In the genomic region with DNA sequence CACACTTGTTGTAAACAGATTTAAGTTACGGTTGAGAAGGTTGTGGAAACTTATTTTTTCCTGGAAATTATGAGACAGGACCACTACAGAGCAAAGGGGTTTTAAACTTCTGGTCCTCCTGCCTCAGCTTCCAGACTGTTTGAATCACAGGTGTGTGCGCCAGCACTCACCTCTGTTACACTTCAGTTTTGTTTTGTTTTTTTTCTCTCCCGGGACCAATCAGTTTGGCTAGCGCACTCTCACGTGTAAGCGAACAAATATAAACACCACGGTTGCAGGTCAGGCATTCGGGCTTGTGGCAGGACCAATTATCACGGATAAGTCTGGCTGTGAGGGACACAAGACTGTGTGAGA, we compare ENCODE assay signal across 8 mouse cellular contexts. TPM values are rescaled to one million over a fixed set of nuclear protein-coding genes. Genes with fewer than 3 reads are reported as not detected.
DNase-seq lines count a peak whose midpoint lies in the region; ATAC-seq and TF ChIP-seq lines count a peak whose summit lies in the region.

No protein-coding gene starts in this region.

- no peaks in the 10 kb centered on the region for H3K36me3 ChIP-seq in testis, adult 2 months (ENCODE audit: control insufficient read depth, insufficient read depth, low read length)
- no peaks in the 10 kb centered on the region for H3K36me3 ChIP-seq in liver, embryonic 11.5 days (ENCODE audit: control insufficient read depth, insufficient read depth, low read length)
- no peaks in the 10 kb centered on the region for H3K36me3 ChIP-seq in stomach, embryonic 16.5 days (ENCODE audit: control insufficient read depth, insufficient read depth, low read length)

- DNase-seq in cerebellum, adult 2 months: no peak
- no peak for DNase-seq in cerebellum, adult 9-10 months
- DNase-seq in testis, postnatal 14 days (ENCODE audit: low spot score): no peak
- DNase-seq in liver, embryonic 11.5 days (ENCODE audit: low spot score): no peak
- no peak for DNase-seq in left cerebral cortex, postnatal 10 days (ENCODE audit: extremely low spot score in 1 of 2, low spot score in 2 of 2)
- DNase-seq in urinary bladder, adult 18-20 months (ENCODE audit: low spot score in 2 of 2): no peak

- peak overlapping the region; percentile 70 for H3K9ac ChIP-seq in liver, embryonic 11.5 days (ENCODE audit: low read depth, low read length)
- H3K9ac ChIP-seq in stomach, embryonic 16.5 days (ENCODE audit: low read length): peak overlapping the region; percentile 82

- H3K9me3 ChIP-seq in liver, embryonic 11.5 days (ENCODE audit: control insufficient read depth, low read length): no peaks in the 10 kb centered on the region
- no peaks in the 10 kb centered on the region for H3K9me3 ChIP-seq in stomach, embryonic 16.5 days (replicated peaks; ENCODE audit: control insufficient read depth, low read length)

- WGBS in cerebellum, adult 2 months: 3% methylated on average over 9 of the region's 9 CpGs
- WGBS in liver, embryonic 11.5 days: 3% methylated on average over 9 of the region's 9 CpGs
- WGBS in stomach, embryonic 16.5 days: 1% methylated on average over 9 of the region's 9 CpGs

- no peaks in the 10 kb centered on the region for H3K4me1 ChIP-seq in cerebellum, adult 2 months (ENCODE audit: control insufficient read depth, insufficient read depth, low read length)
- peaks cover 9% of the 10 kb centered on the region; the same call in 1 of the 2 replicates for H3K4me1 ChIP-seq in testis, adult 2 months (ENCODE audit: control insufficient read depth, insufficient read depth, low read length)
- peaks cover 14% of the 10 kb centered on the region; the same call in 1 of the 2 replicates for H3K4me1 ChIP-seq in liver, embryonic 11.5 days (replicated peaks; ENCODE audit: control insufficient read depth, insufficient read depth, low read length)
- H3K4me1 ChIP-seq in stomach, embryonic 16.5 days (ENCODE audit: control insufficient read depth, insufficient read depth, low read length): peaks cover 17% of the 10 kb centered on the region; the same call in 1 of the 2 replicates

- ATAC-seq in liver, embryonic 11.5 days (replicated peaks; ENCODE audit: low FRiP score): no peak
- ATAC-seq in stomach, embryonic 16.5 days (ENCODE audit: insufficient read depth, low FRiP score): no peak

- no peak for TF ChIP-seq CTCF in cerebellum, adult 2 months (IDR thresholded peaks at IDR 0.05; ENCODE audit: borderline replicate concordance, insufficient read depth, low read depth, low read length)
- TF ChIP-seq CTCF in testis, adult 2 months (IDR thresholded peaks at IDR 0.05; ENCODE audit: control insufficient read depth, insufficient read depth, insufficient replicate concordance, low read depth, low read length): no peak

- H3K4me3 ChIP-seq in cerebellum, adult 2 months (replicated peaks; ENCODE audit: insufficient read depth, low read depth, low read length): peak overlapping the region; percentile 70
- peak overlapping the region; percentile 93 for H3K4me3 ChIP-seq in testis, adult 2 months (ENCODE audit: control insufficient read depth, low read depth, low read length)
- peak overlapping the region; percentile 99 for H3K4me3 ChIP-seq in liver, embryonic 11.5 days (ENCODE audit: low read depth, low read length)
- peak overlapping the region; percentile 82 for H3K4me3 ChIP-seq in stomach, embryonic 16.5 days (replicated peaks; ENCODE audit: low read length)

- intact Hi-C loops in left cerebral cortex, postnatal 10 days (cut with DNase I): loop anchor here (5.0 kb wide), 1 partner anchor 36 kb away; no protein-coding TSS in a partner anchor

- no peak for TF ChIP-seq POLR2A in cerebellum, adult 2 months (IDR thresholded peaks at IDR 0.05; ENCODE audit: borderline replicate concordance, insufficient read depth, low read length)
- no peak for TF ChIP-seq POLR2A in testis, adult 2 months (IDR thresholded peaks at IDR 0.05; ENCODE audit: control insufficient read depth, low read depth, low read length)

- H3K4me2 ChIP-seq in liver, embryonic 11.5 days: peak overlapping the region; percentile 84
- peak overlapping the region; percentile 84 for H3K4me2 ChIP-seq in stomach, embryonic 16.5 days (ENCODE audit: low read depth, low read length)

- H3K27ac ChIP-seq in cerebellum, adult 2 months (ENCODE audit: insufficient read depth, low read length): peak overlapping the region; percentile 26; the same call in 1 of the 2 replicates
- peak overlapping the region; percentile 90 for H3K27ac ChIP-seq in testis, adult 2 months (ENCODE audit: control insufficient read depth, insufficient read depth, low read depth, low read length)
- H3K27ac ChIP-seq in liver, embryonic 11.5 days (ENCODE audit: low read depth, low read length): peak overlapping the region; percentile 82
- peak overlapping the region; percentile 91 for H3K27ac ChIP-seq in stomach, embryonic 16.5 days (ENCODE audit: low read length)

- no peaks in the 10 kb centered on the region for H3K27me3 ChIP-seq in cerebellum, adult 2 months (ENCODE audit: control insufficient read depth, insufficient read depth, low read length)
- no peaks in the 10 kb centered on the region for H3K27me3 ChIP-seq in testis, adult 2 months (ENCODE audit: control insufficient read depth, insufficient read depth, low read length)
- H3K27me3 ChIP-seq in liver, embryonic 11.5 days (replicated peaks; ENCODE audit: control insufficient read depth, insufficient read depth, low read length): no peaks in the 10 kb centered on the region
- no peaks in the 10 kb centered on the region for H3K27me3 ChIP-seq in stomach, embryonic 16.5 days (ENCODE audit: control insufficient read depth, insufficient read depth, low read length)

RNA-seq across cellular contexts. Expression of gene Wee1, which starts 0.7 kb away (rescaled TPM):
- polyA plus RNA-seq in cerebellum, adult 2 months (2012; rRNA removed): 15.9 and 16.9 TPM in 2 replicates
- polyA plus RNA-seq in testis, adult 2 months (2012; rRNA removed): 14.3 and 15.1 TPM in 2 replicates
- polyA plus RNA-seq in liver, embryonic 11.5 days (2014; fragmentation: Nextera tagmentation; extraction: Ambion mirVana): 26.5 and 28.0 TPM in 2 replicates
- polyA plus RNA-seq in stomach, embryonic 16.5 days (2015; fragmentation: Nextera tagmentation; extraction: Ambion mirVana): 17.9 and 18.9 TPM in 2 replicates
- total RNA-seq in left cerebral cortex, postnatal 10 days (2021): 1 to 10 TPM; 8.1 to 9.3 TPM

Comparison
In these comparisons a context has a peak if more than half of its experiments do, and no peak if none do; other contexts are left out.
1. H3K27ac ChIP-seq: peak in every context shown above with its lines; median percentile 91 in stomach, embryonic 16.5 days; 90 in testis, adult 2 months; 82 in liver, embryonic 11.5 days; 26 in cerebellum, adult 2 months.